Mouse (Mus musculus): ENCODE measurements around the gene Zbtb22. TPM values are rescaled to one million over a fixed set of nuclear protein-coding genes. Genes with fewer than 3 reads are reported as not detected.
A peak's percentile ranks its signal among the peaks of the same experiment; 100 is the strongest.
"Not testable (repeated sequence)": the region's sequence is repeated elsewhere in the genome, so short reads cannot be mapped to it uniquely, and the experiment has no call there.

The Zbtb22 gene
- 10 to 100 TPM; 29.4 to 33.0 TPM for total RNA-seq (2021)

- intact Hi-C loops (cut with DNase I): no loop called here
Observed at GRCm38 (mm10) chr17:33915671-33916250, at the start of gene Zbtb22, which contains the start of gene Tapbp. TSS of gene Zbtb22 (plus strand) at chr17:33915904. TSS of gene Tapbp (plus strand) at chr17:33915899.

GRCm38 (mm10) chr17:33873537-33873936, 42.2 kb upstream of the Zbtb22 start, which contains the start of gene Gm7029:
TSS of gene Gm7029 (plus strand) at chr17:33873837.
- DNase-seq; intact Hi-C loops (cut with DNase I): not testable (repeated sequence)

More at GRCm38 (mm10) chr17:33915671-33916250, at the start of gene Zbtb22, which contains the start of gene Tapbp:
- DNase-seq: peak; percentile 96 to 98

GRCm38 (mm10) chr17:33874411-33874810, 41.3 kb upstream of the Zbtb22 start:
- intact Hi-C loops (cut with DNase I): no loop called here
- no peak for DNase-seq

GRCm38 (mm10) chr17:33875797-33876196, 39.9 kb upstream of the Zbtb22 start:
- peak in 1 of 2 experiments; percentile 44 for DNase-seq

GRCm38 (mm10) chr17:33884320-33884719, 31.4 kb upstream of the Zbtb22 start:
- DNase-seq; intact Hi-C loops (cut with DNase I): not testable (repeated sequence)

More at GRCm38 (mm10) chr17:33875797-33876196, 39.9 kb upstream of the Zbtb22 start:
- intact Hi-C loops (cut with DNase I): not testable (repeated sequence)

- intact Hi-C loops (cut with DNase I); DNase-seq: not testable (repeated sequence)
Observed at GRCm38 (mm10) chr17:33887802-33888201, 27.9 kb upstream of the Zbtb22 start.

GRCm38 (mm10) chr17:33888230-33888629, 27.5 kb upstream of the Zbtb22 start:
- DNase-seq; intact Hi-C loops (cut with DNase I): not testable (repeated sequence)

GRCm38 (mm10) chr17:33889941-33890532, 25.7 kb upstream of the Zbtb22 start:
- DNase-seq; intact Hi-C loops (cut with DNase I): not testable (repeated sequence)

- peak; percentile 100 for DNase-seq
- intact Hi-C loops (cut with DNase I): no loop called here
Observed at GRCm38 (mm10) chr17:33890533-33891059, 25.1 kb upstream of the Zbtb22 start, which contains the start of gene Kifc1. TSS of gene Kifc1 (minus strand) at chr17:33890661.

- intact Hi-C loops (cut with DNase I): no loop called here
- no peak for DNase-seq
Observed at GRCm38 (mm10) chr17:33891357-33891756, 24.3 kb upstream of the Zbtb22 start.

- intact Hi-C loops (cut with DNase I): not testable (repeated sequence)
Observed at GRCm38 (mm10) chr17:33891892-33892291, 23.8 kb upstream of the Zbtb22 start.

GRCm38 (mm10) chr17:33892429-33892828, 23.3 kb upstream of the Zbtb22 start:
- DNase-seq: no peak
- intact Hi-C loops (cut with DNase I): no loop called here

More at GRCm38 (mm10) chr17:33891892-33892291, 23.8 kb upstream of the Zbtb22 start:
- not testable (repeated sequence) for DNase-seq

GRCm38 (mm10) chr17:33893011-33893410, 22.7 kb upstream of the Zbtb22 start:
- DNase-seq; intact Hi-C loops (cut with DNase I): not testable (repeated sequence)

GRCm38 (mm10) chr17:33897114-33897794, 18.4 kb upstream of the Zbtb22 start:
- intact Hi-C loops (cut with DNase I): no loop called here
- no peak for DNase-seq

- DNase-seq; intact Hi-C loops (cut with DNase I): not testable (repeated sequence)
Observed at GRCm38 (mm10) chr17:33898193-33898592, 17.5 kb upstream of the Zbtb22 start.

GRCm38 (mm10) chr17:33899642-33900041, 16.1 kb upstream of the Zbtb22 start:
- DNase-seq: no peak
- intact Hi-C loops (cut with DNase I): no loop called here

GRCm38 (mm10) chr17:33900281-33900988, 15.3 kb upstream of the Zbtb22 start:
- DNase-seq: no peak
- intact Hi-C loops (cut with DNase I): no loop called here

GRCm38 (mm10) chr17:33900989-33901314, 14.8 kb upstream of the Zbtb22 start:
- intact Hi-C loops (cut with DNase I): no loop called here

GRCm38 (mm10) chr17:33901653-33902052, 14.1 kb upstream of the Zbtb22 start:
- intact Hi-C loops (cut with DNase I): no loop called here
- DNase-seq: no peak

More at GRCm38 (mm10) chr17:33900989-33901314, 14.8 kb upstream of the Zbtb22 start:
- no peak for DNase-seq

- intact Hi-C loops (cut with DNase I): no loop called here
- no peak for DNase-seq
Observed at GRCm38 (mm10) chr17:33902079-33902478, 13.6 kb upstream of the Zbtb22 start.
